Mouse (Mus musculus) gastrocnemius, adult 8-10 months (tissue): ENCODE data around the gene Mup17. TPM values are rescaled to one million over a fixed set of nuclear protein-coding genes. Genes with fewer than 3 reads are reported as not detected.
"Not testable (repeated sequence)": the region's sequence is repeated elsewhere in the genome, so short reads cannot be mapped to it uniquely, and the experiment has no call there.

Source experiments
- DNase-seq, 2 experiments: peaks; one replicate each; pipeline ENCODE4 v3.0.0; 2022; ENCODE audit warnings: low spot score in 2 of 2
- total RNA-seq, 4 experiments: library from RNA; stranded (reverse); gene quantifications; 2 replicates each; pipeline ENCODE4 v1.2.4; 2022

The Mup17 gene
- total RNA-seq, result not detected

DNA sequence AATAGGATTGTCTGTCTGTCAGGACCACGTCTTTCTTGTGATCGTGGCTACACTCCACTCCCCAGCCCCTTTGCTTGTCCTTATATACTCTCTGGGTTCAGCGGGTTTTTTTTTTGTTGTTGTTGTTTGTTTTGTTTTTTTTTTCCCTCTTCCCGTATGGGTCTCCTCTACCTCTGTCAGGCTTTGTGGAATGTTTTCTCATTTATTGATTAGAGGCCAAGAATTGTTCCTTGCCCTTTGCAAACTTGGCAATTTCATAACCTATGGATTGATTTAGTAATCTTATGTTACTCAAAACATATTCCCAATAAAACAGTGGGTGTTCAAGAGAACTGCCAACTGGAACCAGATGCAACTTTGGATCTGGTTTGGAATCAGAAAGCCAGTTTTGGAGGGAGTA lies at the start of gene Mup17:
TSS of gene Mup17 (minus strand) at position 101 of the 400 bp plus-strand sequence.
- DNase-seq, result not testable (repeated sequence)

DNA sequence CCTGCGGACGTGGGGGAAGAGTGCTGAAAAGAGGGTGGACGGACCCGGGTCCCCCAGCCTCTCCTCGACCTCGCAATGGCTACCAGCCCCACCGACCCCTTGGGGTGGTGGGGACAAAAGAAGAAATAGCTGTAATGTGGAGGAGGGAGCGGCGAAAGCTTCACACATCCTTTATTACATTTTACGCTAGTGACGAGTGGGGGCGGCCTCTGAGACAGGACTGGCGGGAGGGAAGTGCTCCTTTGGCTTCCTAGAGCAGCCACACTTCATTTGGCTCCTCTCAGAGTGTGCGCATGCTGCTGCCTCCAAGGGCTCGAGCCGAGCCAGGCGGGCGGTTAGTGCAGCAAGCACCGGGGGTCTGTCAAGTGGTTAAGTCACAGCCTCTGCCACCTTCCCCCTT lies 24.1 kb downstream of the Mup17 start:
- not testable (repeated sequence) for DNase-seq

DNA sequence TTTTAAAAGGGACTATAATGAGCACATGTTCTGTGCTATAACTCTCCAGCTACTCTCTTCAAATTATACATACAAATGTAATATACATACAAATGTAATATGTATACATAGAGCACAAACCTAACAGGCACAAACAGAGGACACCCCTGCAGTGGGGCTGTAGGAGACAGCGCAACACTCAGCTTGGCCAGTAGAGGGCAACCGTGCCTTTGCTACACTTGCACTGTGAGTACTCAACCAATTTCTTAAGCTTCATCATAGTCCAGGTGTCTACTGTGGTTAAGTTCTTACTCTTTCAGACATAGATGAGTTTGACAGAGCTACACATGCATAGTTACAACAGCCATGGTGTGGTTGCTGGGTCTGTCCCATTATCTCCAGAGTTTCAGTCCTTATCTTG lies 39.8 kb downstream of the Mup17 start:
- not testable (repeated sequence) for DNase-seq

Other genes with a start within 250 kb of the Mup17 start
- gene Mup15, start 156.1 kb downstream of the Mup17 start, total RNA-seq, result not detected
- gene Mup16, start 76.3 kb downstream of the Mup17 start, total RNA-seq, result 1 to 10 TPM in 1 of 4 experiments, not detected in 3; 5.6 TPM
- gene Mup18, start 78.3 kb upstream of the Mup17 start, total RNA-seq, result under 1 TPM in 2 of 4 experiments, not detected in 2; 0.46 to 0.65 TPM
- 1 to 10 TPM in 1 of 4 experiments, not detected in 3; 3.3 TPM for gene Mup19, start 186.4 kb upstream of the Mup17 start, total RNA-seq
- not detected for gene Mup5, start 239.4 kb upstream of the Mup17 start, total RNA-seq